Mouse (Mus musculus): ENCODE measurements around the gene Pnpla1. TPM values are rescaled to one million over a fixed set of nuclear protein-coding genes. Genes with fewer than 3 reads are reported as not detected.

Gene Pnpla1
- polyA plus RNA-seq (2015; fragmentation: Nextera tagmentation; extraction: Ambion mirVana), result 0.10 and 0.12 TPM in 2 replicates

GRCm38 (mm10) chr17:28858205-28858604 lies at the start of gene Pnpla1:
Gene Pnpla1, plus strand, starts transcription at chr17:28858411.

GRCm38 (mm10) chr17:28915060-28915628 lies 56.9 kb downstream of the Pnpla1 start, which contains the start of gene 4930539E08Rik:
Gene 4930539E08Rik, minus strand, starts transcription at chr17:28915324.

Other genes starting within 250 kb of the Pnpla1 start
- 91.1 and 96.2 TPM in 2 replicates for gene Srpk1, start 235.7 kb upstream of the Pnpla1 start, polyA plus RNA-seq (2015; fragmentation: Nextera tagmentation; extraction: Ambion mirVana)
- 0.84 and 1.4 TPM in 2 replicates for gene Slc26a8, start 168.2 kb upstream of the Pnpla1 start, polyA plus RNA-seq (2015; fragmentation: Nextera tagmentation; extraction: Ambion mirVana)
- gene Mapk14, start 167.1 kb upstream of the Pnpla1 start, polyA plus RNA-seq (2015; fragmentation: Nextera tagmentation; extraction: Ambion mirVana), result 21.0 and 22.4 TPM in 2 replicates
- 1.6 and 2.3 TPM in 2 replicates for gene AC170998.1, start 132.3 kb upstream of the Pnpla1 start, polyA plus RNA-seq (2015; fragmentation: Nextera tagmentation; extraction: Ambion mirVana)
- gene Mapk13, start 89.1 kb upstream of the Pnpla1 start, polyA plus RNA-seq (2015; fragmentation: Nextera tagmentation; extraction: Ambion mirVana), result 0.73 and 1.0 TPM in 2 replicates
- gene Brpf3, start 57.3 kb upstream of the Pnpla1 start, polyA plus RNA-seq (2015; fragmentation: Nextera tagmentation; extraction: Ambion mirVana), result 6.2 and 7.4 TPM in 2 replicates
- 1.1 and 1.7 TPM in 2 replicates for gene 4930539E08Rik, start 56.9 kb downstream of the Pnpla1 start, polyA plus RNA-seq (2015; fragmentation: Nextera tagmentation; extraction: Ambion mirVana)
- gene Pxt1, start 85.4 kb downstream of the Pnpla1 start, polyA plus RNA-seq (2015; fragmentation: Nextera tagmentation; extraction: Ambion mirVana), result 0.23 TPM in 2 replicates
- gene Kctd20, start 93.5 kb downstream of the Pnpla1 start, polyA plus RNA-seq (2015; fragmentation: Nextera tagmentation; extraction: Ambion mirVana), result 48.4 TPM in 2 replicates
- gene Stk38, start 149.6 kb downstream of the Pnpla1 start, polyA plus RNA-seq (2015; fragmentation: Nextera tagmentation; extraction: Ambion mirVana), result 43.8 and 50.4 TPM in 2 replicates
- gene Srsf3, start 174.2 kb downstream of the Pnpla1 start, polyA plus RNA-seq (2015; fragmentation: Nextera tagmentation; extraction: Ambion mirVana), result 254 and 261 TPM in 2 replicates
- 201 and 212 TPM in 2 replicates for gene Cdkn1a, start 232.6 kb downstream of the Pnpla1 start, polyA plus RNA-seq (2015; fragmentation: Nextera tagmentation; extraction: Ambion mirVana)

Data from neural tube, postnatal 0 days (tissue).